Mouse (Mus musculus) CH12F3 (cell line): ENCODE data around the gene Gaa.
"Not testable (repeated sequence)": the region's sequence is repeated elsewhere in the genome, so short reads cannot be mapped to it uniquely, and the experiment has no call there.

ENCODE experiments used
- in situ Hi-C: fragments of 300-500 bp; cut with MboI; formaldehyde crosslinking; loops from 2 replicates; pipeline ENCODE4 v1.14.3; 2020; ENCODE audit warnings: low sequenced_read_pairs

Gene Gaa

GRCm38 (mm10) chr11:119252854-119253541, 14.7 kb upstream of the Gaa start:
- in situ Hi-C loops, result no loop called here

GRCm38 (mm10) chr11:119256557-119256956, 11.1 kb upstream of the Gaa start:
- in situ Hi-C loops, result not testable (repeated sequence)

GRCm38 (mm10) chr11:119258216-119258571, 9.5 kb upstream of the Gaa start:
- in situ Hi-C loops, result no loop called here

GRCm38 (mm10) chr11:119258572-119259322, 8.9 kb upstream of the Gaa start:
- in situ Hi-C loops, result no loop called here

- in situ Hi-C loops, result no loop called here
These were observed 7.7 kb upstream of the Gaa start for GRCm38 (mm10) chr11:119259977-119260376.

- in situ Hi-C loops, result no loop called here
These were observed 3.3 kb upstream of the Gaa start for GRCm38 (mm10) chr11:119264413-119264812.

GRCm38 (mm10) chr11:119265811-119266210, 1.9 kb upstream of the Gaa start:
- in situ Hi-C loops, result no loop called here

GRCm38 (mm10) chr11:119267241-119267674, 429 bp upstream of the Gaa start:
- in situ Hi-C loops, result no loop called here

- in situ Hi-C loops, result no loop called here
These were observed 989 bp downstream of the Gaa start for GRCm38 (mm10) chr11:119268557-119269195.

- in situ Hi-C loops, result not testable (repeated sequence)
These were observed 4.8 kb downstream of the Gaa start for GRCm38 (mm10) chr11:119272492-119272891.

GRCm38 (mm10) chr11:119273186-119273930, 5.7 kb downstream of the Gaa start:
- in situ Hi-C loops, result no loop called here

- in situ Hi-C loops, result no loop called here
These were observed 13.3 kb downstream of the Gaa start for GRCm38 (mm10) chr11:119281030-119281429.

GRCm38 (mm10) chr11:119285791-119286527, 18.3 kb downstream of the Gaa start:
- in situ Hi-C loops, result no loop called here

GRCm38 (mm10) chr11:119287207-119287992, 19.7 kb downstream of the Gaa start:
- in situ Hi-C loops, result no loop called here

GRCm38 (mm10) chr11:119292861-119293260, 25.2 kb downstream of the Gaa start:
- in situ Hi-C loops, result not testable (repeated sequence)

- in situ Hi-C loops, result no loop called here
These were observed 30.3 kb downstream of the Gaa start for GRCm38 (mm10) chr11:119297996-119298395.

- in situ Hi-C loops, result no loop called here
These were observed 31.2 kb downstream of the Gaa start for GRCm38 (mm10) chr11:119298917-119299316.

GRCm38 (mm10) chr11:119299391-119300245, 31.9 kb downstream of the Gaa start, which contains the start of gene Eif4a3:
Gene Eif4a3, minus strand, starts transcription at chr11:119300089.
- in situ Hi-C loops, result no loop called here
